Mouse (Mus musculus): ENCODE results near the gene Lrp10. TPM values are rescaled to one million over a fixed set of nuclear protein-coding genes. Genes with fewer than 3 reads are reported as not detected.

The Lrp10 gene
- polyA plus RNA-seq (2012; rRNA removed): 154 and 206 TPM in 2 replicates

- H3K36me3 ChIP-seq (ENCODE audit: control insufficient read depth, insufficient read depth, low read length): peaks cover 25% of the 10 kb centered on the region
- WGBS: 0% methylated on average over 35 of the region's 35 CpGs
- H3K27me3 ChIP-seq (ENCODE audit: control insufficient read depth, insufficient read depth, low read length): no peaks in the 10 kb centered on the region
- H3K4me3 ChIP-seq (ENCODE audit: extremely low read depth, insufficient read depth, insufficient read length): peak within 1 kb of the TSS; percentile 75
- H3K4me1 ChIP-seq (ENCODE audit: control insufficient read depth, insufficient read depth, insufficient read length): no peaks in the 10 kb centered on the region; the same call in 1 of the 2 replicates
- H3K27ac ChIP-seq (ENCODE audit: insufficient read depth, low read length): peak within 1 kb of the TSS; percentile 89
- TF ChIP-seq CTCF (IDR thresholded peaks at IDR 0.05; ENCODE audit: extremely low read depth, insufficient read depth, insufficient read length, insufficient replicate concordance): no peak
- peak; percentile 60 for TF ChIP-seq POLR2A (IDR thresholded peaks at IDR 0.05; ENCODE audit: low read depth, low read length)
- DNase-seq (ENCODE audit: low read depth in 1 of 2, low spot score in 2 of 2): peak; percentile 77 to 91
Observed at GRCm38 (mm10) chr14:54463959-54464292, at the start of gene Lrp10. Gene Lrp10 (plus strand): TSS chr14:54464137.

DNA sequence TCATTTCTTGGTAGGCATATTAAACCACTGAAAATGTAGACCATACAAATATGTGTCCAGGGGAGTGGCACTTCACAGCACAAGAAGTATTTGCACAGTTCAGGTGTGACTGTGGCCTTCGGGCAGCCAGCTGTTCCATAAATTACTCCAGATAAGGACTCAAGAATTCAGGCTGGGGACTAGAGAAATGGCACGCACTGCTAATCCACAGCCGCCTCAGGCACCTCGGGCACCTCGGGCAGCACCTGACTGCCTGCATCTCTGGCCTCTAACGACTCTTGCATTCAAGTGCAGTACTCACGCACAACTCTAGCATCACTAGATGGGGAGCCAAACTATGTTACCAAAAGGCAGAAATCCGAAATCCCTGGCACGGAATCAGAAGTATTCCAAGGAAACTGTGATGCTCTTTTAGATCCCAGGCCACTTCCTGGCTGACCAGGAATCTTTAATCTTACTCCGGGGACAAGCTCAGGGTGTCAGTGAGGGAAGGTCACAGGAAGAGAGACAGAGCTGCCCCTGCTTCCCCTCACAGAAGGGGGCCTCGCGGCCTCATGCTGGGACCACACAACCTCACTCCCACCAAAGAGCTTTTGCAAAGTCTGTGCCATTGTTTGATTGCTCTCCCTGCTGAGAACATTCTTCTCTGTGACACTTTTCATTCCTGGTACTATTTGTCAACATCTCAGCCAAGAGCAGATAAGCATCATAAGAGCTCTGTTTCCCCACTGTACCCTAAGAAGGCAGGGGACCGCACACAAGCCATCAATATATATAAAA, 48.5 kb upstream of the Lrp10 start:
- TF ChIP-seq POLR2A (IDR thresholded peaks at IDR 0.05; ENCODE audit: low read depth, low read length) (no peak), CTCF (IDR thresholded peaks at IDR 0.05; ENCODE audit: extremely low read depth, insufficient read depth, insufficient read length, insufficient replicate concordance) (no peak)
- Histone ChIP-seq H3K27ac (ENCODE audit: insufficient read depth, low read length) (no peak overlapping the region), H3K36me3 (ENCODE audit: control insufficient read depth, insufficient read depth, low read length) (no peaks in the 10 kb centered on the region), H3K27me3 (ENCODE audit: control insufficient read depth, insufficient read depth, low read length) (no peaks in the 10 kb centered on the region), H3K4me3 (ENCODE audit: extremely low read depth, insufficient read depth, insufficient read length) (no peak overlapping the region), H3K4me1 (ENCODE audit: control insufficient read depth, insufficient read depth, insufficient read length) (peaks cover 7% of the 10 kb centered on the region; the same call in 1 of the 2 replicates)
- DNase-seq (ENCODE audit: low read depth in 1 of 2, low spot score in 2 of 2): no peak
- 81% methylated on average over 13 of the region's 13 CpGs for WGBS

GRCm38 (mm10) chr14:54416229-54416775, 47.6 kb upstream of the Lrp10 start:
- 87% methylated on average over 5 of the region's 5 CpGs for WGBS
- no peak for TF ChIP-seq CTCF (IDR thresholded peaks at IDR 0.05; ENCODE audit: extremely low read depth, insufficient read depth, insufficient read length, insufficient replicate concordance)
- TF ChIP-seq POLR2A (IDR thresholded peaks at IDR 0.05; ENCODE audit: low read depth, low read length): no peak
- Histone ChIP-seq H3K36me3 (ENCODE audit: control insufficient read depth, insufficient read depth, low read length) (no peaks in the 10 kb centered on the region), H3K4me1 (ENCODE audit: control insufficient read depth, insufficient read depth, insufficient read length) (peaks cover 7% of the 10 kb centered on the region; the same call in 1 of the 2 replicates), H3K27me3 (ENCODE audit: control insufficient read depth, insufficient read depth, low read length) (no peaks in the 10 kb centered on the region), H3K4me3 (ENCODE audit: extremely low read depth, insufficient read depth, insufficient read length) (no peak overlapping the region), H3K27ac (ENCODE audit: insufficient read depth, low read length) (no peak overlapping the region)
- DNase-seq (ENCODE audit: low read depth in 1 of 2, low spot score in 2 of 2): no peak

GRCm38 (mm10) chr14:54416830-54417229, 47.1 kb upstream of the Lrp10 start:
- H3K27me3 ChIP-seq (ENCODE audit: control insufficient read depth, insufficient read depth, low read length): no peaks in the 10 kb centered on the region
- WGBS: 88% methylated on average over 4 of the region's 4 CpGs
- TF ChIP-seq CTCF (IDR thresholded peaks at IDR 0.05; ENCODE audit: extremely low read depth, insufficient read depth, insufficient read length, insufficient replicate concordance) (no peak), POLR2A (IDR thresholded peaks at IDR 0.05; ENCODE audit: low read depth, low read length) (no peak)
- H3K4me3 ChIP-seq (ENCODE audit: extremely low read depth, insufficient read depth, insufficient read length): no peak overlapping the region
- no peak overlapping the region for H3K27ac ChIP-seq (ENCODE audit: insufficient read depth, low read length)
- H3K4me1 ChIP-seq (ENCODE audit: control insufficient read depth, insufficient read depth, insufficient read length): peaks cover 7% of the 10 kb centered on the region; the same call in 1 of the 2 replicates
- DNase-seq (ENCODE audit: low read depth in 1 of 2, low spot score in 2 of 2): no peak
- no peaks in the 10 kb centered on the region for H3K36me3 ChIP-seq (ENCODE audit: control insufficient read depth, insufficient read depth, low read length)

DNA sequence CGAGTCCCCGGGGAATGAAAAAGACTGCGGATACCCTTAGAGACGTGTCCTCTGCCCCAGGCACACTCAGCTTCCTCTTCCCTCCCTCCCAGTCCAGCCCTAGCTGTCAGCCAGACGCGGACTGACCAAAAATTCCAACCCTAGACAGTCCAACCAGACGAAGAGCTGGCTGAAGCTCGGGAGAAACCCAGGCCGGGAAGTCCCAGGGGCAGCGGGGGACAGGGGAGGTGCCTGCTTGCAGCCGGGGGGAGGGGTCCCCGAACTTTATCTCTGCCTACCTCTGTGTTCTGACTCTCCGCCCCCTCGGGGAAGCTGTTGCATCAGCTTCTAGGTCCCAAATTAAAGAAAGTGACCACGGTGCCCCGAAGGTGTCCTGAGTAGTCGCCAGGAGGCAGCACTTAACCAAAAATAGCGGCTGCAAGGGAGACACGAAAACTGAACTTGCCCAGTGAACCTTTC, 46.3 kb upstream of the Lrp10 start, which contains the start of gene Slc7a7:
Gene Slc7a7 (minus strand): TSS at position 158 of the 459 bp plus-strand sequence.
- no peaks in the 10 kb centered on the region for H3K27me3 ChIP-seq (ENCODE audit: control insufficient read depth, insufficient read depth, low read length)
- TF ChIP-seq POLR2A (IDR thresholded peaks at IDR 0.05; ENCODE audit: low read depth, low read length): no peak
- no peak for TF ChIP-seq CTCF (IDR thresholded peaks at IDR 0.05; ENCODE audit: extremely low read depth, insufficient read depth, insufficient read length, insufficient replicate concordance)
- WGBS: 50% methylated on average over 19 of the region's 19 CpGs
- no peaks in the 10 kb centered on the region for H3K36me3 ChIP-seq (ENCODE audit: control insufficient read depth, insufficient read depth, low read length)
- no peak within 1 kb of the TSS for H3K27ac ChIP-seq (ENCODE audit: insufficient read depth, low read length)
- H3K4me3 ChIP-seq (ENCODE audit: extremely low read depth, insufficient read depth, insufficient read length): peak within 1 kb of the TSS; percentile 11; the same call in 1 of the 2 replicates
- DNase-seq (ENCODE audit: low read depth in 1 of 2, low spot score in 2 of 2): no peak
- H3K4me1 ChIP-seq (ENCODE audit: control insufficient read depth, insufficient read depth, insufficient read length): peaks cover 4% of the 10 kb centered on the region; the same call in 1 of the 2 replicates

GRCm38 (mm10) chr14:54421014-54421413, 42.9 kb upstream of the Lrp10 start:
- 87% methylated on average over 2 of the region's 2 CpGs for WGBS
- Histone ChIP-seq H3K36me3 (ENCODE audit: control insufficient read depth, insufficient read depth, low read length) (no peaks in the 10 kb centered on the region), H3K4me1 (ENCODE audit: control insufficient read depth, insufficient read depth, insufficient read length) (peaks cover 4% of the 10 kb centered on the region), H3K27me3 (ENCODE audit: control insufficient read depth, insufficient read depth, low read length) (no peaks in the 10 kb centered on the region), H3K4me3 (ENCODE audit: extremely low read depth, insufficient read depth, insufficient read length) (no peak overlapping the region), H3K27ac (ENCODE audit: insufficient read depth, low read length) (no peak overlapping the region)
- no peak for TF ChIP-seq POLR2A (IDR thresholded peaks at IDR 0.05; ENCODE audit: low read depth, low read length)
- no peak for TF ChIP-seq CTCF (IDR thresholded peaks at IDR 0.05; ENCODE audit: extremely low read depth, insufficient read depth, insufficient read length, insufficient replicate concordance)
- DNase-seq (ENCODE audit: low read depth in 1 of 2, low spot score in 2 of 2): no peak

Measured in spleen, adult 2 months (tissue).